Mouse (Mus musculus): ENCODE data around the gene Msl1.

Msl1 gene

DNA sequence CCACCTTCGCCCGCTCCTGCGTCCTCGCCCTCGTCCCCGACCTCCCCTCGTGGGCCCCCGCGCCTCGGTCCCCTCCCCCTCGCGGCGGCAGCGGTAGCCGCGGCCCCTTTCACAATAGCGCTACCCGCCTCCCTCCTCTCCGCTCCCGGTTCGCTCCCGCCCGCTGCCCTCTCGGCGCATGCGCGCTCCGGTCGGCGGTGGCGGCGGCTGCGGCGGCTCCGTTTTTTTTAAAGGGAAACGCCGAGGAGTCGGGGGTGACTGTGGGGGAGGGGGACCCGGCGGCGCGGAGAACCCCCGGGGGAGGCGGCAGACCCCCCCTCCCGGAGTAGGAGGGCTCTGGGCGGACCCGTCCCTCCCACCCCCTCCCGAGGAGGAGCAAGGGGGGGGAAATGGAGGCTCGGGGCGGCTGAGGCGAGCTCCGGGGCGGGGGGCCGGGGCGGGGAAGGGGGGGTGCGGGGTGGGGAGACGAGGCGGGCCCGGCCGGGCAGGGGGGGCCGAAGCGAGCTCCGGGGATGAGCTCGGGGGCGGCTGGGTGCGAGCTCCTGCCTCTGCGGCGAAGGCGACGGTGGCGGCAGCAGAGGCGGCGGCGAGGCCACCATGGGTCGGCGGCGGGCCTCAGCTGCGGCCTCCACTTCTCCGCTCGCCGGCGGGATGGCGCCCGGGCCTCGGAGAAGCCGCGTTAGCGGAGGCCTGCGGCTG, at the start of gene Msl1:
Msl1 (plus strand) TSS at position 502 of the 699 bp plus-strand sequence.
- peak; percentile 68 to 79 for DNase-seq (ENCODE audit: low spot score in 2 of 2)

DNA sequence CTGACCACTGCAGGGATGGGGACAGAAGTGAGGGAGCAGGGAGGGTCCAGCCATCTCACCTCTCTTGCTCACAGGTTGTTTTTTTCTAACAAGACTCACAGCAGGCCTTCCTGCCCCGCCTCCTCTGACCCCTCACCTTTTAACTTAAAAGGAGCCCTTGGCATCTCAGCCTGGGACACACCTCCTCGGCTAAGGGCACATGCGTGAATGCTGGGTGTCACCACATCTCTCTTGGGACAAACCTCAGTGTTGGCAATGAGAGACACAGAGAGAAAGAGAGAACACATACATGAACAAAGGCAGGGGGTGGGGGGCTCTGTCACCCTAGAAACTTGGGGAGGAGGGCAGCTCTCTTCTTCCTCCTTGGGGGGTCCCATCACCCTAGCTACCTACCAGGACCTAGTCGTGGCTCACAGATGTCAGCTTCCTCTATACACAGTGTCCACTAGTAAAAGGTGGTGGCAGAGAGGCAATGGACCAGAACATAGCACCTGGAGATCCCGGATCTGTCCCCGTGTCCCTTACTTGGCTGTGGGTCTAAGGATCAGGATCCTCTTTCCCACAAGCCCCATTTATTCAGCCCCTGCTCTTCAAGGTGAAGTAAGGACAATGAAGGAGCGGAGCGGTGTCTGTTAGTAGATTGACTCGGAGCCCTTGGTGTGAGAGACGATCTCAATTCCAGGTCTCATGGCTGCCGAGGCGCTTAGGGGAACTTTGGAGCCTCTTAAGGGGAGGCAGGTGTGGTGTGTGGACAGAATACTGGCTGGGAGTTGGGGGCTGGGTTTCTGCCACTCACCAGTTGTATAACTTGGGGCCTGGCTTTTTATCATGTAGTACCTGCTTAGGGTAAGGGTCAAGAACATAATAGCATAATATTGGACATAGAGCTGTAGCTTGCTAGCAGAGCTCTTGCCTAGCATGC, 49.1 kb upstream of the Msl1 start:
- DNase-seq (ENCODE audit: low spot score in 2 of 2), result no peak

DNA sequence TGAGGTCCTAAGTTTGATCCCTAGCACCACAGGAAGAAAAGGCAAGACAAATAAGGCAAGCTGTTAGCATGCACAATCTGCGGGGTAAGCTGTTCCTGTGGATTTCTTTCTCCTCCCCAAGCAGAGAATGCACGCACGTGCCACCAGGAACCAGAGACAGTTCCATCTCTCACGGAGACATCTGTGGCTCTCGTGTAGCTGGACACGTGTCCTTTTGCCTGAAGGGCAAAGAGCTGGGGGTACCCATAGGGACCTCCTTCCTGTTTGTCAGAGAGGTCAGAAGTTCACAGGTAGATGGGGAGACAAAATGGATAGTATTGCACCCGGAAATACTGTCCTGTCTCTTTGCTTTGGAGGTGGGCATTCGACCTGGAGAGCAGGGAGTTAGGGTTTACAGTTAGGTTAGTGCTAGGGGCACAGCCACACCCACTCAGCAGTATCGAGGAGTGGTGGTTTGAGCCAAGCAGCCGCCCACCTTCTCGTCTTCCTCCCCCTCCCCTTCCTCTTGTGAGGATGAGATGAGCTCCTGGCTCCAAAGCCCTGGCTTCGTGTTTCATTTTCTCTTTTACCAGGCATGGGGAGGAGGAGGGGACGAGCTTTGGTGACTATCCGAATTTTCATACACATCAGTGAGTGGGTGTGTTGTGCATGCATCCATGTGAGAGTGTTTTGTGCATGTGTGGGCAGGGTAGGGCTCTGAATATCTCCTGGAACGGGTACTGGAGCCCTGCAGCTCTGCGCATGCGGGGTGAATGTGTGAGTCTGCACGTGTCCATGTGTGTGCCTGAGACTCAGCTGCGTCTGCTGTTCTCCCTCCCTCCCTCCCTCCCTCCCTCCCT, 48.2 kb upstream of the Msl1 start:
- DNase-seq (ENCODE audit: low spot score in 2 of 2), result peak in 1 of 2 experiments; percentile 84

DNA sequence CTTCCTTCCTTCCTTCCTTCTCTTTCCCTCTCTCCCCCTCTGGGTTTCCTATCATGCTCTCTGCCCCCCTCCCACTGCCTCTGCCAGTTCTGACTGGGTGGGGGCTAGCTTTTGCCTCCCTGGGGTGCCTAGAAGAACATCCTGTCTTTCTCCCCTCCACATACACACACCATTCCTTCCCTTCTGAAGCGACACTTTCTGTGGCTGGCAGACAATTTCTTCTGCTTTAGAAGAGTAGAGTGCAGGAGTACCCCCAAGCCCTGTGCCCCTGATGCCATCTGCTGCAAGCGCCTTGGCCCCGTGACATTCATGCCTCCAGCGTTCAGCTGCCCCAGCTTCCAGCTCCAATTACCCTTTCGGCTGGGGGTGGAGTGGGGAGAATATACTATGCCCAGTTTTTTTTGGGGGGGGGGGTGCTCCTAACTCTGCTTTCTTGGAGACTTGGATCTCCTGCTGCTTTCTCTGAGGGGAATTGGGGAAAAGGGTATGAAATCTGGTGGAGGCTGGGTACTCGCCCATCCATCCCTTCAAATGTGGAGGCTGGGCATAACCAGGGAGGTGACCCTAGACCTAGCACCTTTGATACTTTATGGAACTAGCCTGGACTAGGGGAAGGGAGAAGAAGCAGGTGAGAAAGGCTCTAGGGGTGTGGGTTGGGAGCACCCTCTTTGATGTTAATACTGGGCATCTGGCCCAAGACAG, 47.4 kb upstream of the Msl1 start:
- no peak for DNase-seq (ENCODE audit: low spot score in 2 of 2)

DNA sequence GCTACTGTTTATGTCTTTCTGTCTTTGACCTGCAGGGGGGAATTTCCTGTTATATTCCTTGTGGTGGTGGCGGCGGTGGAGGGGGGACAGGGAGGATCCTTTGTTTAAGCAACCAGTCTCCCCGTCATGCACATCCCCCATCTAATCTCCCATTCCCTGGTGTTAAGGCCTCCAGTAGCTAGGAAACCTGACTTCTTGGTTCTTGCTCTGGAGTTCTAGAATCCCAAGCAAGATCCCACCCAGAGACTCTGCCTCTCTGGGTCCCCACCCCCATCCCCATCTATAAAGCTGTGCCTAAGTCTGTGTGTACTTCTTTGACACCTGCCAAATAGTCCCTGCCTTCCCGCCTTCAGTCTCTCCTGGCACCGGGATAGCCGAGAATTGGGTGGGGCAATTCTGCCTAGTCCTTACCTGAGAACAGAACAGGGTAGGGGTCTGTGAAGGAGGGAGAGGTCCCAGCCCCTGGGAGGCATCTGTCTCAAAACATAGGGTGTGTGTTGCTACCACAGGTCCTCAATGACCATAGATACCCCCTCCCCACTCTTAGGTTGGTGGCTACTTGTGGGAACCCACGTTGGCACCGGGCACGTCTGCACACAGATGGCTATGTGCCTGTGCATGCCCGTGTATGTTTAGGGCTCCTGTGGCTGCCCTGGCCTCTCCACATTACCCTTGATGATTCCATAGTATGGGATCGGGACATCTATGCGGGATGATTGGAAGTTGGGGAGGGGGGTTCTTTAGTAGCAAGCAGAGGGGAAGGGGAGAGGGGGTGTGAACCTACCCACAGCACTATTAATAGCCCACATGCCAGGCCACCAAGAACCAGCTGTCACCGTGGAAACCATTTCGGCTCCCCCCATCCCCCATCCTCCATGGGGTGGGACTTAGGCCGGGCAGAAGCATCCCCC, 46.6 kb upstream of the Msl1 start:
- DNase-seq (ENCODE audit: low spot score in 2 of 2), result no peak

DNA sequence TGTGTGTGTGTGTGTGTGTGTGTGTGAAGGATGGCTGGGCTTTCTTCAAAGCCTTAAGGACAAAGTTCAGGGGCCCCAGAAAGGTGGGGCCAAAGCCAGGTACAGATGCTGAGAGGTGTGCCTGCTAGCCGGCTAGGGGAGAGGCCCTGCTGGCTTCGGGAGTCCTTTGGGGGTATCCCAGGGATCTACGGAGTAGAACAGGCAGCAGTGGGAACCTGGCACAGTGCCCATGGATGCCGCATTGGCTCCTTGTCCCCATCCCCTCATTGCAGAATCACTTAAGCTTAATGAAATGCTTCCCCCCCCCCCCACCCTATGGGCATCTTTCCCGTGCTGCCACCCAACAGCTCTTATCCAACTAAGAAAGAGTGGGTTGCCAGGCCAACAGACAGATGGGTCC, 45.6 kb upstream of the Msl1 start:
- DNase-seq (ENCODE audit: low spot score in 2 of 2), result peak in 1 of 2 experiments; percentile 39

DNA sequence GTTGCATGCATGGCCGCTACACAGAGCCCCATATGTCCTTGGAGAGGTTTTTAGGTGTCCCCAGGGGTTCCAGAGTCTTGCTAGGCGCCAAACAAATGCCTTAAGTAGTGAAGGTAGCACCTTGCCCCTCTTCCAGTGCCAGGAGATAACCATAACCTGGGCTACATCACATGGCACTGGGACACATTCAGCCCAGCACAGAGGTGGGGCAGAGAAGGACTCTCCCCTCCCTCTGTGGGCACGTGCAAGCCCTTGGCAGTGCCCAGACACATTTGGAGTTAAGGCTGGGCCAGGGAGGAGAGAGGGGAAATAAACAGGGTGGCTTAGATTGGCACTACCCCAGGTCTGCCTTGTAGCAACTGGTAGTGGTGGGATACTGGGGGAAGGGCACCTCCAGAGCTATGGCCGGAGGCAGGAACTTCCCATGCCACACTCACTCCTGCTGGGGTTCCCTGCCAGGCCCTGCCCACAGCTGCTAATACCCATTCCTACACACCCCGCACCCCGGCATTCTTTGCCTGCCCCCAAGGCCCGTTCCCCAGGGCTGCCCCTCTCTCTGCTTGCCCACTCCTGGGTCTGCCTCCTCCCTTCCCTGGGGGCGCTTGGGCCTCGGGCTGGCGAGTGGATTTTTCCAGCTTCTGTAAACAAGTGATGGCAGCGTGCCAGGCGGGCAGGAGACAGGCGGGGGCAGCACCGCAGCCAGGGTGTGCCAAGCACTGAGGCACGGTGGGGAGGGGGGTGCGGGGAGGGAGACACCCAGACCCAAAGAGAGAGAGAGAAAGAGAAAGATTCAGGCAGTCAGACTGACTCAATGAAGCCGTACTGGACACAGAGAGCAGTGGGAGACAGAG, 44.7 kb upstream of the Msl1 start:
- DNase-seq (ENCODE audit: low spot score in 2 of 2), result peak in 1 of 2 experiments; percentile 72

DNA sequence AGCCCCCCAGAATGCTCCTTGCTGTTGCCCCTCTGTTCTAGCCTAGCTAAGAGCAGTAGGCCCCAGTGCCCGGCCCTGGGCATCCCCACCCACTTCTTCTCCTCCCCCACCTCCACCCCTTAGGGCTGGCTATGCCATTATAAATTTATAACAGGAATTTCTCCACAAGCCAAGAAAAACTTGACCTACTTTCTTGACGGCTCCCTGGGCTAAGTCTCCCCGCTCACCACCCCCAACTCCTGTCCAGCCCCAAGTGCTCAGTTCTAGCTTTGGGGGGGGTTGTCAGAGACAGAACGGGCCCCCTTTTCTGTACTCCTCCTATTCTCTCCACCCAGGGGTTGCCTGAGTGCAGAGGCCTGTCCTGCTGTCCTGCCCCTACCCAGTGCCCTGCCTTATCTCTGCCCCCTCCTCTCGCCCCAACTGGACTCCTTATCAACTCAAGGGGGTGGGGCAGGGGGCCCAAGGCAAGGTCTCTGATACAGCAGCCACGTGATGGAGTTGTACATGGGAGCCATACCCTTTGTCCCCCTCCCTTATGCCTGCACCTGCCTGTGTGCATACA, 44.0 kb upstream of the Msl1 start:
- DNase-seq (ENCODE audit: low spot score in 2 of 2), result no peak

DNA sequence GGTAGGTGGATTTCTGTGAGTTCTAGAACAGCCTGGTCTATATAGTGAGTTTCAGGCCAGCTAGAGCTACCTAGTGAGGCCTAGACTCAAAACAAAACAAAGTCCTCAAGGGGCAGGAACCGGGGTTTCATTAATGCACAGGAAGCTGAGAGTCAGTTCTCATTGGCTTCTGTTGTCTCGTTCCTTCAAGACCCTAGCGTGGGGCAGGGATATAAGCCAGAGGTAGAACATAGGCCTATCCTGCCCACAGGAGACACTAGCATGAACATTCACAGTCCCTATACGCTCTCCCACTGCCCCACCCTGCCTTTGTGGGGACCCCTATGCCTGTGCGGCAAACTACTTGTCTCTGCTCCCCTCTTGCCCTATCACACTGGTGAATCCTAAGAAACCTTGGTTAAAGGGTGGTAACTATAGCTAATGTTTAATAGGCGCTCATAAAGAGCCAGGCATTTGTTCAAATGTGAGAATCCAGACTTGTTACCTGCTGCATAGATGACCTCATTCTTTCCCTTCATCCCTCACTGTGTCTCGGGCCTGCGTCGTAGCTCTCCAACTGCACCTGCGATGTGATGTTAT, 42.7 kb upstream of the Msl1 start:
- no peak for DNase-seq (ENCODE audit: low spot score in 2 of 2)

DNA sequence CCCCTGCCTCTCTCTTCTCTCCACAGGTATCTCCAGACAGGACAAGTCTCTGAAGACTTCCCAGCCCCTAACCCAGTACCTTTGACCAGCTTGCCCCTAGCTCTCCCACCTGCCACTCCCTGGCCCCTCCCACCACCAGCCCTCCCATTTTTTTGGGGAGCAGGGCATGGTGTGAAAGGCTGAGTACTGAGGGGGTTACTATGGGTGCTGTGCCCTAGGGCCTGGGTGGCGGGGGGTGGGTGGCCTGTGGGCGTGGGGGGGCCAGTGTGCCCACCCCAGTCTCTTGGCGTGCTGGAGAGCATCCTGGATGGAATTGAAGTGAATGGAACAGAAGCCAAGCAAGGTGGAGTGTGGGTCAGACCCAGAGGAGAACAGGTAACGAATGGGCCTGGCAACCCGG, 42.1 kb upstream of the Msl1 start:
- DNase-seq (ENCODE audit: low spot score in 2 of 2), result no peak

DNA sequence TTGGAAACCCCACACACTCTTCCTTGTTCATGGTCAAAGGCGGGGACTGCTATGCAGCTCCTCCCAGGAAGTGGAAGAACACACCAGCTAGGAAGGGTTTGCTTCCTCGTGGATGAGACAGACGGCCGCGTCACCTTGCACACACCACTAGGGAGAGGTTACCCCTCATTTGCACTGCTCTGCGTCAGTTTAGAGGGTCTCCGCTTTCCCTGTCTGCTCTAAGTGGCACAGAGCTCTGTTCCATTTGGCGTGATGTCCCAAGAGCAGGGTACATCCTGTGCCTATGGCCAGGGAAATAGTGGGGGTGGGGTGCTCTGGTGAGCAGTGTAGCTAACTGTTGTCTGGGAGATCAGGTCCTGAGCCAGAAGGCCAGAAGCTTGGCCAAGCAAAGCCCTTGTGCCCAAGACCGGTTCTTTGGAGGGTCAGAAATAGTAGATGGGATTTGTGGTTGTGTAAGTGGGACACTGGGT, 41.1 kb upstream of the Msl1 start:
- DNase-seq (ENCODE audit: low spot score in 2 of 2), result peak in 1 of 2 experiments; percentile 24

DNA sequence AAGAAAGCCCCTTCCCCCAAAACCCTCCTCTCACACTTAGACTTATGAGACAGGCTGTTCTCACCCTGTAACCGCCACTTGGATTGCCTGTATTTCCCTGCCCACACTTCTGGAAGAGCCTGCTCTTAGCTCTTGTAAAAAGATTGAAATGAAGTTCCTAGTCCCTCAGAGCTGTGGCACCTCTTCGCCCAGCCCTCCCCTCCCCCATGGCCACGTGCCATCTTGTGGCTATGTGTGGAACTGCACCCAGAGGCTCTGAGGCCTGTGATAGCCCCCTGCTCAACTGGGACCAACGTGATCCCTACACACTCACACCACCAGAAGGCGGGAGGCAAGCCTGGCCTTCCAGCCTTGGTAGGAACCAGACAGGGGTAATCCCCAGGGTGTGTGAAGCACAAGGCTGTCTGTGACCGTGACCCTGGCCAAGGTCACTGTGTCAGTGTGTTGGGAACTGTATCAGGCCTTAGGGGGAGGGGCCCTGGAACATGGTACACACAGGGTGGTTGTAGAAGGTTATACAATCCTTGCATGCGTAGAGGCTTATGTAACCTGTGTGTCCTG, 40.6 kb upstream of the Msl1 start:
- peak in 1 of 2 experiments; percentile 62 for DNase-seq (ENCODE audit: low spot score in 2 of 2)

DNA sequence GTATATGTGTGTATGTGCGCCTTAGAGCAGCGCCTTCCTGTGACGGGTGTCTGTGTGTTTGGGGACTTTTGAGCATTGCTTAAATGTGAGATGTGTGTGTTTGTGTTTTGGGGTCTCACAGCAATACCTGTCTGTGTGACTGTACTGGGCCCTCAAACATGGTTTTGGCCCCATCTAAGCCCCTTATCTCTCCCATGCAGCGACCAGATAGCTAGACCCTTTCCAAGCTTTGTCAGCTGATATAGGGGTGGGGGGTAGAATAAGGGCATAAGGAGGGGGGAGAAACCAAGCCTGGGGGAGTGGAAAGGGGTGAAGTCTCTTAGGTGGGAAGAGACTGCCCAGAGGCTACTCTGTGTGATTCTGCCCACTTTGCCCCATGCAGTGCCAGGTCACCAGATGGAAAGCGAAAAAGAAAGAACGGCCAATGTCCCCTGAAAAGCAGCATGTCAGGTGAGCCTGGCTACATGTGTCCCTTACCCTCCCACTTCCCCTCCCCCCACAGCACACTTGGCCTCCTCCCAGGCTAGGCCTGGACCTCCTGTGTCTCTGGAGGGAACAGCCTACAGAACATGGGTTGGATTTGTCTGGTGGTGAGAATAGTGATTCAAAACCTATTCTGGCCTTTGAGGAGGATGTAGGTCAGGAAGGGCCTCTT, 39.5 kb upstream of the Msl1 start:
- no peak for DNase-seq (ENCODE audit: low spot score in 2 of 2)

DNA sequence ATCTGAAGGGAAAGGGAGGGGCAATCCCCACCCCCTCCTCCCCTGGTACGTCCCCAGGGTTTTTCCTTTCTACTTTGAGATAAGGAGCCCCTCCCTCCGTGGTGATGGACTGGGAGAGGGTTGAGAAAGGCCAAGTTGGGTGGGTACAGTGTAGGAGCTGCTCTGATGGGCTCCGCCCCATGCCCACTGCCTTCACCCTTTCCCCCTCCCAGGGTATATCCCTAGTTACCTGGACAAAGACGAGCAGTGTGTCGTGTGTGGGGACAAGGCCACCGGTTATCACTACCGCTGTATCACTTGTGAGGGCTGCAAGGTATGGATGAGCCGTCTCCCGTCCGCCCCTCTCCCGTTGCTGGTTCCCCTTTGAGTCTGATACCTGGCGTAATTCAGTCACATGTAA, 38.6 kb upstream of the Msl1 start:
- DNase-seq (ENCODE audit: low spot score in 2 of 2), result no peak

DNA sequence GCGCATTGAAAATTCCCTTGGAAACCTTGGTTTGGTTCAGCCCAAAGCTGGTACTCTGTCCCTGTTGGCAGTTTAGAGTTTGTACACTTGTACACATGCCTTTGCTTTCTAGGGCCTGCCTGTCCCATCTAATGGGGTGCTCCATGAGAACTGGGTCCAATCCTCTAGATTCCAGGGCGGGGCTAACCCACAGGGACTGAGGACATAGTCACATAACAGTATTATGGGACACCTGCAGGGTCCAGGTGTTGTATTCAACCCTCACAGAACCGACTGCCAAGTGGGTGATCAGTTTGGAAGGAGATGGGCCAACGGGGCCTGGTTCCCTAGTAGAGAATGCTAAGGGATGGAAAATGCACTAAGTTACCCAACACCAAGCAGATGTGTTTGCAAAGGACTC, 33.4 kb upstream of the Msl1 start:
- no peak for DNase-seq (ENCODE audit: low spot score in 2 of 2)

DNA sequence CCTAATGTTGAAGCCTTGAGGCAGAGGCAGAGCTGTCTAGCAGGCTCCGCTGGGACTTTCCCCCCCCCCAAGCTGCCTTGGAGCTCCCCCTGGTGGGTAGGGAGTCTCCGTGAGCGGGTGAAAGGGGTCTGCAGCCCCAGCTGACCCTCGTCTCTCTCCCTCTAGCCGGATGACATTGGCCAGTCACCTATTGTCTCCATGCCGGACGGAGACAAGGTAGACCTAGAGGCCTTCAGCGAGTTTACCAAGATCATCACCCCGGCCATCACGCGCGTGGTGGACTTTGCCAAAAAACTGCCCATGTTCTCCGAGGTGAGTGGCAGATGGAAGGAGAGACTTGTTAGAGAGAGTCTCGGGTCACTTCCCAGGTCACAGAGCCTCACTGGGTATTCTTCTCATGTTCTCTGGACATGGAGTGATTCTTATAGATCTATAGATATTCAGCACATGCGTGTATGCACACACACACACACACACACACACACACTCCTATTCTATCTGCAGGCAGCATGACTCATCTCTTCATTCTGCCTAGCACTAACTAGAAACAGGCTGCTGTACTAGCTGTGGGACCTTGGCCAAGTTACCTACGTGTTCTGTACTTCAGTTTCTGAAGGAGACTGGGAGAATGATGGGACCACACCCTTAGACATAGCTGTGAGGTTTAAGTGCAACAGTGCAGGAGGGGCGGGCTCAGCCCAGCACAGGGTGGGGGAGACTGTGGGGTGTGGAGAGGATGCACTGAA, 32.4 kb upstream of the Msl1 start:
- DNase-seq (ENCODE audit: low spot score in 2 of 2), result no peak

DNA sequence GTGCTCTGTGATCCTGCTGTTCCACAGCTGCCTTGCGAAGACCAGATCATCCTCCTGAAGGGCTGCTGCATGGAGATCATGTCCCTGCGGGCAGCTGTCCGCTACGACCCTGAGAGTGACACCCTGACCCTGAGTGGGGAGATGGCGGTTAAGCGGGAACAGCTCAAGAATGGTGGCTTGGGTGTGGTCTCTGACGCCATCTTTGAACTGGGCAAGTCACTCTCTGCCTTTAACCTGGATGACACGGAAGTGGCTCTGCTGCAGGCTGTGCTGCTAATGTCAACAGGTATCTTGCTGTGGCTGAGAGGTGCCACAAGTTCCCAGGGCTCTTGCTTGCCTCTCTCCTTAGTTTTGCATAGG, 31.8 kb upstream of the Msl1 start:
- DNase-seq (ENCODE audit: low spot score in 2 of 2), result no peak

Measured in frontal cortex, postnatal 25 days (tissue).